Mouse (Mus musculus): ENCODE results near the gene Aph1a.

GRCm38 (mm10) chr3:95870976-95871375 lies 22.8 kb upstream of the Aph1a start:
- TF ChIP-seq RCOR1 (IDR thresholded peaks at IDR 0.05; ENCODE audit: low read depth, low read length) (no peak), CTCF (IDR thresholded peaks at IDR 0.05 in 2 of 3, conservative IDR thresholded peaks at IDR 0.05 in 1 of 3; ENCODE audit: control insufficient read depth in 1 of 3, insufficient read depth in 1 of 3, low read depth in 2 of 3, low read length in 3 of 3, poor library complexity in 1 of 3, severe bottlenecking in 1 of 3) (no peak), USF1 (IDR thresholded peaks at IDR 0.05; ENCODE audit: low read depth, low read length) (no peak), EP300 (IDR thresholded peaks at IDR 0.05; ENCODE audit: low read depth in 1 of 2, low read length in 2 of 2) (no peak), ZNF384 (IDR thresholded peaks at IDR 0.05; ENCODE audit: low read depth, low read length) (no peak)
